Mouse (Mus musculus) cerebellum, adult 2 months (tissue): ENCODE results near the gene Cldn14. TPM values are rescaled to one million over a fixed set of nuclear protein-coding genes. Genes with fewer than 3 reads are reported as not detected.

Experiments
- DNase-seq, 2 experiments: peaks; one replicate each; pipeline ENCODE4 v3.0.0; 2021
- H3K27ac ChIP-seq: fragments of 200-500 bp; 2 replicates; pipeline ENCODE4 v1.5.1; 2012; ENCODE audit warnings: low read length, control low read depth, inconsistent platforms; ENCODE audit not compliant: insufficient read depth
- H3K27me3 ChIP-seq: fragments of 200-500 bp; 2 replicates; pipeline ENCODE4 v1.6.1; 2012; ENCODE audit warnings: inconsistent platforms, mild to moderate bottlenecking, low read length, moderate library complexity; ENCODE audit not compliant: control insufficient read depth, insufficient read depth
- H3K4me1 ChIP-seq: fragments of 200-500 bp; 2 replicates; pipeline ENCODE4 v1.6.1; 2011; ENCODE audit warnings: low read length; ENCODE audit not compliant: control insufficient read depth, insufficient read depth
- H3K4me3 ChIP-seq: fragments of 200-500 bp; replicated peaks from 2 replicates; pipeline ENCODE3; 2011; ENCODE audit warnings: mild to moderate bottlenecking, low read depth, low read length, control low read depth; ENCODE audit not compliant: insufficient read depth
- CTCF ChIP-seq: fragments of 200-500 bp; IDR thresholded peaks from 2 replicates; pipeline ENCODE4 v1.5.1; 2011; ENCODE audit warnings: low read depth, mild to moderate bottlenecking, control low read depth, low read length, moderate library complexity, borderline replicate concordance; ENCODE audit not compliant: insufficient read depth
- POLR2A ChIP-seq: fragments of 200-500 bp; IDR thresholded peaks from 2 replicates; pipeline ENCODE4 v1.6.1; 2011; ENCODE audit warnings: low read length, control low read depth, borderline replicate concordance; ENCODE audit not compliant: insufficient read depth
- WGBS: fragments of 180-500 bp; shearing (Covaris S2); methylation state at CpG from one replicate; pipeline ENCODE4 v1.1.7; 2018; 5-methylcytosine and 5-hydroxymethylcytosine counted together
- polyA plus RNA-seq: library from polyadenylated mRNA; depleted of rRNA; stranded (reverse); fragments of >200 nt; gene quantifications from 2 replicates; pipeline ENCODE4 v1.2.3, GENCODE M21; 2012

The Cldn14 gene
- polyA plus RNA-seq, 1 experiment: 6.6 TPM

GRCm38 (mm10) chr16:93922835-93923389 is 85.7 kb downstream of the Cldn14 start:
- 81% methylated on average over 5 of the region's 5 CpGs for WGBS
- no peak for TF ChIP-seq POLR2A
- no peak for TF ChIP-seq CTCF
- H3K27me3 ChIP-seq: no peaks in the 10 kb centered on the region
- DNase-seq: no peak
- no peak overlapping the region for H3K4me3 ChIP-seq
- no peaks in the 10 kb centered on the region for H3K4me1 ChIP-seq
- no peak overlapping the region for H3K27ac ChIP-seq

DNA sequence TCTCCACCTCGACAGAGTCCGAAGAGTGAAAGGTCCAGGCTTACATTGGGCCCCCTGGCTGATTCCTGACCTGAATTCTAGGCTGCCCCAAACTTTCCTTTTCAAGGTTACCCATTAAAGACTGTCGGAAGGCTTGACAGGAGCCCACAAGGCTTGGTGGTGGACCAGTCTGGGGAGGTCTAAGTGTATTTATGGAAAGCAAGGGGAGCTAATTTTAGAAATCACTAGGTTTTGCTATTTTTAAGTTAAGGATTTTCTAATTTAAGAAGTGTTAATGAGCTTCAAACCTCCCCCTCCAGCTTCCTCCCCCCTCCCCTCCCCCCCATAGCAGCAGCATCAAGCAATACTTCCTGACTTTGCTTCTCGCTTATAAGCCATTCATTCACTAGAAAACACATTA is 88.0 kb downstream of the Cldn14 start:
- no peak for TF ChIP-seq CTCF
- no peak for TF ChIP-seq POLR2A
- Histone ChIP-seq H3K27me3 (no peaks in the 10 kb centered on the region), H3K27ac (no peak overlapping the region), H3K4me3 (no peak overlapping the region), H3K4me1 (no peaks in the 10 kb centered on the region)
- DNase-seq: no peak
- 79% methylated on average over 4 of the region's 4 CpGs for WGBS

- DNase-seq: no peak
- 77% methylated on average over 20 of the region's 20 CpGs for WGBS
- TF ChIP-seq POLR2A (no peak), CTCF (no peak)
- no peak overlapping the region for H3K4me3 ChIP-seq
- no peaks in the 10 kb centered on the region for H3K27me3 ChIP-seq
- no peak overlapping the region for H3K27ac ChIP-seq
- H3K4me1 ChIP-seq: no peaks in the 10 kb centered on the region
Observed at GRCm38 (mm10) chr16:93919189-93919588, 89.4 kb downstream of the Cldn14 start.

DNA sequence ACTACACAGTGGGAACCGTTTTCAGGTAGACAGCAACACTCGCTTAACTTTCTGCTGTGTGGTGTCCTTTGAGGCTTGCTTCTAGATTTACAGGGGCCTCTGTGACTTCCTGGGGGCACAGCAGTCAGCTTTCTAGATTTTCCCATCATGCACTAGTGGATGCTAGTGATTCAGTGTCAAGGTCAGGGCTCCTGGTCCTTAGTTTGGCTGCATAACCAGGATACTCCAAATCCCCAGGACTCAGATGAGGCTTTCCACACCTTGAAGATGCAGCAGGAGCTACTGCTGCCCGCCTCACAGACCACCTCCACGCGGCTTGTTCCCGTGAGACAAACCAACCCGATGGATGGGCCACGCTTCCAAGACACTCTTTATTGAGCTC is 90.0 kb downstream of the Cldn14 start:
- Histone ChIP-seq H3K4me1 (no peaks in the 10 kb centered on the region), H3K4me3 (no peak overlapping the region), H3K27ac (no peak overlapping the region), H3K27me3 (no peaks in the 10 kb centered on the region)
- 63% methylated on average over 8 of the region's 8 CpGs for WGBS
- TF ChIP-seq CTCF: no peak
- DNase-seq: no peak

- H3K27ac ChIP-seq: no peak overlapping the region
- TF ChIP-seq POLR2A: no peak
- peak; percentile 74 for TF ChIP-seq CTCF
- H3K4me1 ChIP-seq: no peaks in the 10 kb centered on the region
- DNase-seq: peak; percentile 58 to 75
- WGBS: 36% methylated on average over 22 of the region's 22 CpGs
- H3K27me3 ChIP-seq: no peaks in the 10 kb centered on the region
- H3K4me3 ChIP-seq: no peak overlapping the region
Observed at GRCm38 (mm10) chr16:93917712-93918678, 90.6 kb downstream of the Cldn14 start.

- TF ChIP-seq POLR2A: no peak
- no peak for TF ChIP-seq CTCF
- 35% methylated on average over 10 of the region's 10 CpGs for WGBS
- Histone ChIP-seq H3K27me3 (no peaks in the 10 kb centered on the region), H3K4me1 (no peaks in the 10 kb centered on the region), H3K4me3 (no peak overlapping the region), H3K27ac (no peak overlapping the region)
- no peak for DNase-seq
Observed at GRCm38 (mm10) chr16:93915338-93915849, 93.2 kb downstream of the Cldn14 start.

DNA sequence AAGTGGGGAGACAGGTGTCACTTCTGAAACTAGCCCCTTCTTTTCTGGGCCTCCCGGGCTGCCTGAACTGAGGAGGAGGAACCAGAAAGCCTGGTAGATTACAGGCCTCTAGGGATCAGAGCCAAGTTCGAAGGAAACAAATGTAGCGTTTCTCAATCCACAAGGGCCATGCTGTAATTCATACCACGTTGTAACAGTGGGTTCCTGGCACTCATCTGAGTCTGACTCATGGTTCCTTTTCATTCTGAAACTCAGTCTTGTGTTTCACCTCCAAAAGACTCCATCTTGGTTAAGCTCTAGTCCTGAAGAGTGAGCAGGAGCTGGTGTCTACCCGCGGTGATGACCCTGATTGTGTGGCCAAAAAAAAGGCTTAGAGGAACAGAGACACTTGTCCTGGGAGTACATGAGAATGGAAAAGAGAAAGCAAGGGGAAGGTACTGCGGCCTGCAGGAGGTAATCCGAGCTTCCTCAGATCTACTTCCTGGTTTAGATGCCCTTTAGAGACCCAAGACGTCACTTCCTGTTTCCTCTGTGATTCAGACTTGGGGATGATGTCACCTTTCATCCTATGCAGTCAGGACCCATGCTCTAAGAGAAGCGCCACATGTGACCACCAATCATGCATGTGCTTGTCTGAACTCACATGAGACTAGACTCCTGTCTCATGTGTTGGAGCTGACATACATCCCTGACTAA is 94.6 kb downstream of the Cldn14 start:
- WGBS: 60% methylated on average over 10 of the region's 10 CpGs

More for the DNA sequence above, 94.6 kb downstream of the Cldn14 start:
- Histone ChIP-seq H3K27me3 (no peaks in the 10 kb centered on the region), H3K4me3 (no peak overlapping the region), H3K27ac (no peak overlapping the region), H3K4me1 (no peaks in the 10 kb centered on the region)
- DNase-seq: no peak
- TF ChIP-seq POLR2A (no peak), CTCF (no peak)
